Mouse (Mus musculus): ENCODE measurements at regions not wholly inside any gene's neighbourhood (a gene's known extent, or its start where the extent isn't known, plus 50 kb on each side); places are given as distances from the start of the nearest gene placed in this dataset.

DNA sequence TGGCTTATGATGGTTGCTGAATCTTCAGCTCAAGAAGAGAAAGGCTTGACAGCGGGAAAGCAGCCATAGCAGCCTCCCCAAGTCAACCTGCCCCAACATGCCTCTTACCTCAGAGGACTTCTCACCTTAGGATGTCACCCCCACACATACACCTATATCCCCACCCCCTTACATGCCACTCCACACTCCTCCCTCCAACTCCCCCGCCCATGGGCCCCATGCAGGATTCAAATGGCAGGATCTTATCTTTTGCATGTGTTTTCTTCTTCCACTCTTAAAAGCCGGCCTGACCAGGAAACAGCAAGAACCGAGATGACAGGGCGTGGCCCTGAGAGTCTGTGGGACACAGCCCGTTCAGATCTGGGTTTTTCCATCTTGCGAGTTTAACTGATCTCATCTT lies 166.4 kb upstream of the Slc38a2 start:
- H3K27ac ChIP-seq: no peak overlapping the region
- no peak overlapping the region for H3K4me3 ChIP-seq (ENCODE audit: inconsistent target)
- no peaks in the 10 kb centered on the region for H3K79me2 ChIP-seq (ENCODE audit: inconsistent target)
- 90% methylated on average over 7 of the region's 7 CpGs for WGBS (ENCODE audit: missing documents)
- no peaks in the 10 kb centered on the region for H3K36me3 ChIP-seq (ENCODE audit: inconsistent target)

- no peak overlapping the region for H3K27ac ChIP-seq
- 90% methylated on average over 3 of the region's 3 CpGs for WGBS (ENCODE audit: missing documents)
- no peak overlapping the region for H3K4me3 ChIP-seq (ENCODE audit: inconsistent target)
These were observed 158.2 kb upstream of the Slc38a2 start for GRCm38 (mm10) chr15:96857709-96858108.

GRCm38 (mm10) chr15:96851970-96852768 lies 152.6 kb upstream of the Slc38a2 start:
- 64% methylated on average over 21 of the region's 21 CpGs for WGBS (ENCODE audit: missing documents)
- Histone ChIP-seq H3K36me3 (ENCODE audit: inconsistent target) (no peaks in the 10 kb centered on the region), H3K4me3 (ENCODE audit: inconsistent target) (no peak overlapping the region), H3K79me2 (ENCODE audit: inconsistent target) (no peaks in the 10 kb centered on the region), H3K27ac (no peak overlapping the region)

More at GRCm38 (mm10) chr15:96857709-96858108, 158.2 kb upstream of the Slc38a2 start:
- Histone ChIP-seq H3K36me3 (ENCODE audit: inconsistent target) (no peaks in the 10 kb centered on the region), H3K79me2 (ENCODE audit: inconsistent target) (no peaks in the 10 kb centered on the region)

DNA sequence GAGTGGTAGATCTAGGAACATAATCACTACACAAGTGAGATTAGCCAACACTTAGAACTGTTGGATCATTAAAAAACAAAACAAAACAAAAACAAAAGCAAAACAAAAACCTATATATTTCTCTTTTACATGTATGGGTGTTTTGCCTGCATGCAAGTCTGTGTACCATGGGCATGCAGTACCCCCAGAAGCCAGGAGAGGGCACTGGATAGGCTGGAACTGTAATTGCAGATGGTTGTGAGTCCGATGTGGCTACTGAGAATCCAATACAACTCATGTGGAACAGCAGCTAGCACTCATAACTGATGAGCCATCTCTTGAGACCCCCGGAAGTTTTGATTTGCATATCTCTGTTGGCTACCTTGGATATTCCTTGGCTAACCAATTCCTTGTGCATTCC lies 148.6 kb upstream of the Slc38a2 start:
- 72% methylated on average over 2 of the region's 2 CpGs for WGBS (ENCODE audit: missing documents)
- H3K27ac ChIP-seq: no peak overlapping the region
- no peaks in the 10 kb centered on the region for H3K36me3 ChIP-seq (ENCODE audit: inconsistent target)
- H3K79me2 ChIP-seq (ENCODE audit: inconsistent target): no peaks in the 10 kb centered on the region
- no peak overlapping the region for H3K4me3 ChIP-seq (ENCODE audit: inconsistent target)

- Histone ChIP-seq H3K27ac (no peak overlapping the region), H3K79me2 (ENCODE audit: inconsistent target) (no peaks in the 10 kb centered on the region), H3K4me3 (ENCODE audit: inconsistent target) (no peak overlapping the region), H3K36me3 (ENCODE audit: inconsistent target) (no peaks in the 10 kb centered on the region)
- 96% methylated on average over 6 of the region's 6 CpGs for WGBS (ENCODE audit: missing documents)
These were observed 145.7 kb upstream of the Slc38a2 start for GRCm38 (mm10) chr15:96845221-96845620.

- Histone ChIP-seq H3K36me3 (ENCODE audit: inconsistent target) (no peaks in the 10 kb centered on the region), H3K4me3 (ENCODE audit: inconsistent target) (no peak overlapping the region), H3K27ac (no peak overlapping the region), H3K79me2 (ENCODE audit: inconsistent target) (no peaks in the 10 kb centered on the region)
- WGBS (ENCODE audit: missing documents): 100% methylated on average over 4 of the region's 4 CpGs
These were observed 144.8 kb upstream of the Slc38a2 start for GRCm38 (mm10) chr15:96844290-96844689.

DNA sequence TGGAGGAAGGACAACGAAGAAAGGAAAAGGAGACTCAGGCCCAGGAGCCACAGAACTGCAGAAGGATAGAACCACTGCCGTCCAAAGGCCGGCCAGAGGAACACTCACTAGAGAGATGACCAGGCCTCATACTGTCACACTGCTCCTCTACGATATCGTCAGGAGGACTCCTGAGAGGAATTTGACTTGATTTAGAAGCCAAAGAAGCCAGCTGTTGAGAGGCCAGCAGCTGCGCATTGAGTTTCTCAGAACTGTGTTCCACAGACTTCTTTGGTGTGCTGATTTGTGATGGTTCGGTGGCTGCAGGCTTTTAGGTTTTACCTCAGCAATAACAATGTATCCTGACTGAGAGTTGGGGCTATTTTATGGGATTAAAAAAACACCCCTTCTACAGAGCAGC lies 144.1 kb upstream of the Slc38a2 start:
- no peak overlapping the region for H3K27ac ChIP-seq
- no peaks in the 10 kb centered on the region for H3K79me2 ChIP-seq (ENCODE audit: inconsistent target)
- WGBS (ENCODE audit: missing documents): 87% methylated on average over 7 of the region's 7 CpGs

GRCm38 (mm10) chr15:96842881-96843280 lies 143.4 kb upstream of the Slc38a2 start:
- no peak overlapping the region for H3K27ac ChIP-seq
- H3K36me3 ChIP-seq (ENCODE audit: inconsistent target): no peaks in the 10 kb centered on the region
- H3K4me3 ChIP-seq (ENCODE audit: inconsistent target): no peak overlapping the region
- 89% methylated on average over 3 of the region's 3 CpGs for WGBS (ENCODE audit: missing documents)
- no peaks in the 10 kb centered on the region for H3K79me2 ChIP-seq (ENCODE audit: inconsistent target)

More for the DNA sequence above, 144.1 kb upstream of the Slc38a2 start:
- Histone ChIP-seq H3K4me3 (ENCODE audit: inconsistent target) (no peak overlapping the region), H3K36me3 (ENCODE audit: inconsistent target) (no peaks in the 10 kb centered on the region)

DNA sequence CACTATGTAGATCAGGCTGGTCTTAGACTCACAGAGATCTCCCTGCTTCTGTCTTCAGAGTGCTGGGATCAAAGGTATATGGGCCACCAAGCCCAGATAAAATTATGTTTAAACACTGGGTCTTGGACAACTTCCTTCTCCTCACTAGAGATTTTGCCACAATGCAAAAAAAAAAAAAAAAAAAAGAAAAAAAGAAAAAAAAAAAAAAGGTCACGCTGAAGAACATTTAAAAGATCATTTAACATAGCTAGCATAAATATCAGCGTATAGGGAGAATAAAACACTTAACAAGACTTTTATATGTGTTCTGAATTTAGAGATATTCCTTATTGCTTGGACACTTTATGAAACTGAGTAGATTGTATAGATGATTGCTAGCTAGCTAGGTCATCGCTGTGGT lies 137.1 kb upstream of the Slc38a2 start:
- Histone ChIP-seq H3K27ac (no peak overlapping the region), H3K36me3 (ENCODE audit: inconsistent target) (no peaks in the 10 kb centered on the region), H3K4me3 (ENCODE audit: inconsistent target) (no peak overlapping the region), H3K79me2 (ENCODE audit: inconsistent target) (no peaks in the 10 kb centered on the region)
- 95% methylated on average over 2 of the region's 3 CpGs for WGBS (ENCODE audit: missing documents)

- 91% methylated on average over 9 of the region's 9 CpGs for WGBS (ENCODE audit: missing documents)
These were observed 135.3 kb upstream of the Slc38a2 start for GRCm38 (mm10) chr15:96834862-96835261.

GRCm38 (mm10) chr15:96834162-96834843 lies 134.8 kb upstream of the Slc38a2 start:
- no peak overlapping the region for H3K27ac ChIP-seq
- H3K36me3 ChIP-seq (ENCODE audit: inconsistent target): no peaks in the 10 kb centered on the region
- no peaks in the 10 kb centered on the region for H3K79me2 ChIP-seq (ENCODE audit: inconsistent target)
- 93% methylated on average over 10 of the region's 10 CpGs for whole genome bisulfite sequencing (ENCODE audit: missing documents)
- H3K4me3 ChIP-seq (ENCODE audit: inconsistent target): no peak overlapping the region

More at GRCm38 (mm10) chr15:96834862-96835261, 135.3 kb upstream of the Slc38a2 start:
- Histone ChIP-seq H3K4me3 (ENCODE audit: inconsistent target) (no peak overlapping the region), H3K79me2 (ENCODE audit: inconsistent target) (no peaks in the 10 kb centered on the region), H3K36me3 (ENCODE audit: inconsistent target) (no peaks in the 10 kb centered on the region), H3K27ac (no peak overlapping the region)

DNA sequence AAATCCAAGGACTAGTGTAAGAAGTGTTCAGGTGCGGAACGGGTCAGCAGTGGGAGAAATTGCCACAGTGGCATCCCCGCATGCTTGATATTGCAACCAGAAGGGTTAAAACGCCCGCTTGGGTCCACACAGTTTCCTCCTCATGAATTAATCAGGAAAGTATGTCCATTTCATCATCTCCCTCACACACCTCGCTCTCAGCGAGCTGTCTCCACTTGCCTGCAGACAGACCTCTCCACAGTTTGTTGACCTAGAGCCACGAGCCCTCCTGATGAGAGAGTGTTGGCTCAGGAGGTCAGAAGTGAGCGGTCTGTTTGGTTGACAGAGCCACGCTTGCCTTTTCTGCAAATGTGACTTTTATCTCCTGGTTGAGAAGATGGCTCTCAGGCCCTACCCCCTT lies 132.9 kb upstream of the Slc38a2 start:
- no peak overlapping the region for H3K27ac ChIP-seq
- no peak overlapping the region for H3K4me3 ChIP-seq (ENCODE audit: inconsistent target)
- H3K36me3 ChIP-seq (ENCODE audit: inconsistent target): no peaks in the 10 kb centered on the region
- H3K79me2 ChIP-seq (ENCODE audit: inconsistent target): no peaks in the 10 kb centered on the region
- WGBS (ENCODE audit: missing documents): 94% methylated on average over 10 of the region's 10 CpGs

DNA sequence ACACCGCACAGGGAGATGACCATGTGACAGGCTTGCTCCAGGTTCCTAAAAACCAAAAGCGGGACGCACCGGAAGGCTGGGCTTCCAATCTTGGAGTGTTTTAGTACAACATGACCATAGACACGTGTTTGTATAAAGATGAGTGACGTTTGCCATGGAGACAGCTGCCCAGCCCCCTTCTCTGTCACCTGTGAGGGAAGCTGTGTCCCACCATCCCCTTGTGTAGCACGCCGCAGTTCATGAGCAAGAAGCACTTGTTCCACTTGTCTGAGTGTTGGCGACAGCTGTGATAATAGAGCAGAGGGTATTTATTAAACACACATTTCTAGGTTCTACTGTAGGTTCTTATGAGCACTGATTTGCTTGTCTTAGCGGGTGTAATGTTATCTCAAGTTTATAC lies 131.7 kb upstream of the Slc38a2 start:
- H3K79me2 ChIP-seq (ENCODE audit: inconsistent target): no peaks in the 10 kb centered on the region
- H3K36me3 ChIP-seq (ENCODE audit: inconsistent target): no peaks in the 10 kb centered on the region
- WGBS (ENCODE audit: missing documents): 93% methylated on average over 10 of the region's 10 CpGs
- H3K4me3 ChIP-seq (ENCODE audit: inconsistent target): no peak overlapping the region
- H3K27ac ChIP-seq: no peak overlapping the region

- no peak overlapping the region for H3K4me3 ChIP-seq (ENCODE audit: inconsistent target)
- no peaks in the 10 kb centered on the region for H3K36me3 ChIP-seq (ENCODE audit: inconsistent target)
- 76% methylated on average over 11 of the region's 11 CpGs for WGBS (ENCODE audit: missing documents)
- no peak overlapping the region for H3K27ac ChIP-seq
- H3K79me2 ChIP-seq (ENCODE audit: inconsistent target): no peaks in the 10 kb centered on the region
These were observed 131.0 kb upstream of the Slc38a2 start for GRCm38 (mm10) chr15:96830578-96830977.

GRCm38 (mm10) chr15:96829941-96830340 lies 130.4 kb upstream of the Slc38a2 start:
- no peak overlapping the region for H3K27ac ChIP-seq
- no peak overlapping the region for H3K4me3 ChIP-seq (ENCODE audit: inconsistent target)
- no peaks in the 10 kb centered on the region for H3K36me3 ChIP-seq (ENCODE audit: inconsistent target)
- H3K79me2 ChIP-seq (ENCODE audit: inconsistent target): no peaks in the 10 kb centered on the region
- WGBS (ENCODE audit: missing documents): 91% methylated on average over 12 of the region's 12 CpGs
